In the genomic region with DNA sequence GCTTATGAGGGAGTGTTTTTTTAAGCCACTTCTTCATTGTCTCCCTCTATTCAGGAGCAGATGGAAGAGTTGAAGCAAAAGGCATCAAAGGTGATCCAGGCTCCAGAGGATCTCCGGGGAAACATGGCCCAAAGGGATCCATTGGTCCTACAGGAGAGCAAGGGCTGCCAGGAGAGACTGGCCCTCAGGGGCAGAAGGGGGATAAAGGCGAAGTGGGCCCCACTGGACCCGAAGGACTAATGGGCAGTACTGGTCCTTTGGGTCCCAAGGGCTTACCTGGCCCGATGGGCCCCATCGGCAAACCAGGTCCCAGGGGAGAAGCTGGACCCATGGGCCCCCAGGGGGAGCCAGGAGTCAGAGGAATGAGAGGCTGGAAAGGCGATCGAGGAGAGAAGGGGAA, we compare ENCODE assay signal across 21 mouse cellular contexts. TPM values are rescaled to one million over a fixed set of nuclear protein-coding genes. Genes with fewer than 3 reads are reported as not detected.
DNase-seq lines count a peak whose midpoint lies in the region; ATAC-seq lines count a peak whose summit lies in the region.
"Had no signal": no experiment of that assay in that cellular context is flagged by ENCODE, and none has a peak within 500 bp of the region (broad histone marks: within the 10 kb centered on the region; RNA-seq: fewer than 3 reads in every experiment).

No protein-coding gene starts in this region.

- H3K4me1 ChIP-seq in midbrain, embryonic 11.5 days (ENCODE audit: control insufficient read depth, insufficient read depth, low read length): no peaks in the 10 kb centered on the region
- no peaks in the 10 kb centered on the region for H3K4me1 ChIP-seq in midbrain, embryonic 14.5 days (ENCODE audit: control insufficient read depth, insufficient read depth, low read length)

- H3K9ac ChIP-seq in midbrain, embryonic 11.5 days (ENCODE audit: low read length): no peak overlapping the region
- H3K9ac ChIP-seq in midbrain, embryonic 14.5 days (replicated peaks; ENCODE audit: low read length): no peak overlapping the region

- no peak overlapping the region for H3K4me2 ChIP-seq in midbrain, embryonic 11.5 days
- H3K4me2 ChIP-seq in midbrain, embryonic 14.5 days (ENCODE audit: low read length): no peak overlapping the region

- H3K9me3 ChIP-seq in midbrain, embryonic 11.5 days (ENCODE audit: control insufficient read depth, low read length): no peaks in the 10 kb centered on the region
- H3K9me3 ChIP-seq in midbrain, embryonic 14.5 days (ENCODE audit: control insufficient read depth, low read length): no peaks in the 10 kb centered on the region

- DNase-seq in heart, adult 11 months: peak; percentile 90
- DNase-seq in heart, postnatal 25 days (ENCODE audit: low spot score): no peak
- peak; percentile 76 for DNase-seq in midbrain, embryonic 11.5 days (ENCODE audit: low spot score, missing footprints)
- no peak for DNase-seq in midbrain, embryonic 14.5 days
- DNase-seq: adrenal gland, adult 2 months; adrenal gland, adult 8-10 months; adrenal gland, postnatal 10 days; adrenal gland, postnatal 14 days; adrenal gland, postnatal 25 days; adrenal gland, postnatal 36 days; B cell, adult 2 months; cerebellum, adult 11 months; cerebellum, adult 11-12 months; cerebellum, adult 18-20 months had no signal

- no peaks in the 10 kb centered on the region for H3K27me3 ChIP-seq in midbrain, embryonic 11.5 days (ENCODE audit: control insufficient read depth, insufficient read depth, low read length)
- H3K27me3 ChIP-seq in midbrain, embryonic 14.5 days (ENCODE audit: control insufficient read depth, insufficient read depth, low read length): no peaks in the 10 kb centered on the region
- H3K27me3 ChIP-seq: CH12.LX, Patski had no signal

- H3K36me3 ChIP-seq in midbrain, embryonic 11.5 days (ENCODE audit: control insufficient read depth, insufficient read depth, low read length): no peaks in the 10 kb centered on the region
- H3K36me3 ChIP-seq in midbrain, embryonic 14.5 days (ENCODE audit: control insufficient read depth, insufficient read depth, low read length): no peaks in the 10 kb centered on the region
- H3K36me3 ChIP-seq: G1E had no signal

- H3K4me3 ChIP-seq in midbrain, embryonic 11.5 days (ENCODE audit: low read depth, low read length): no peak overlapping the region
- H3K4me3 ChIP-seq in midbrain, embryonic 14.5 days (replicated peaks; ENCODE audit: low read depth, low read length): no peak overlapping the region

- ATAC-seq in midbrain, embryonic 11.5 days (ENCODE audit: low FRiP score): no peak
- no peak for ATAC-seq in midbrain, embryonic 14.5 days (ENCODE audit: low FRiP score, low TSS enrichment)
- ATAC-seq: activated CD4-positive, CD25-positive, alpha-beta regulatory T cell, adult 4 months; CD4-positive, CD25-positive, alpha-beta regulatory T cell, adult 4 months; Patski had no signal

- WGBS in midbrain, embryonic 11.5 days: 93% methylated on average over 7 of the region's 7 CpGs
- 96% methylated on average over 7 of the region's 7 CpGs for WGBS in midbrain, embryonic 14.5 days

- no peak overlapping the region for H3K27ac ChIP-seq in midbrain, embryonic 11.5 days (ENCODE audit: low read depth, low read length)
- no peak overlapping the region for H3K27ac ChIP-seq in midbrain, embryonic 14.5 days (replicated peaks; ENCODE audit: low read depth, low read length)

- intact Hi-C loops in heart, postnatal 25 days (cut with DNase I): no loop called here

RNA-seq across cellular contexts. Expression of a gene that starts 5.2 kb away (rescaled TPM):
- 10 to 100 TPM; 53.9 to 58.4 TPM for total RNA-seq in heart, postnatal 25 days (2021)
- 26.6 and 26.7 TPM in 2 replicates for polyA plus RNA-seq in midbrain, embryonic 11.5 days (2014; fragmentation: Nextera tagmentation; extraction: Ambion mirVana)
- 15.7 and 21.3 TPM in 2 replicates for polyA plus RNA-seq in midbrain, embryonic 14.5 days (2014; fragmentation: Nextera tagmentation; extraction: Ambion mirVana)

RNA-seq across cellular contexts. Expression of a gene that starts 11.3 kb away (rescaled TPM):
- total RNA-seq in heart, postnatal 25 days (2021): 10 to 100 TPM; 43.1 to 50.6 TPM
- polyA plus RNA-seq in midbrain, embryonic 11.5 days (2014; fragmentation: Nextera tagmentation; extraction: Ambion mirVana): not detected in 2 replicates
- not detected in 2 replicates for polyA plus RNA-seq in midbrain, embryonic 14.5 days (2014; fragmentation: Nextera tagmentation; extraction: Ambion mirVana)
- total RNA-seq: CH12.LX, MEL had no signal
- polyA plus RNA-seq: activated CD4-positive, CD25-positive, alpha-beta regulatory T cell, adult 4 months; C2C12; G1E; Patski had no signal

Comparison
In these comparisons a context has a peak if more than half of its experiments do, and no peak if none do; other contexts are left out.
1. DNase-seq: peak in heart, adult 11 months (single experiment) and midbrain, embryonic 11.5 days (single experiment); none in heart, postnatal 25 days (single experiment) and midbrain, embryonic 14.5 days (single experiment).